Mouse (Mus musculus) bone marrow, adult 2 months (tissue): Measurements from ENCODE around the gene Dnah17. TPM values are rescaled to one million over a fixed set of nuclear protein-coding genes. Genes with fewer than 3 reads are reported as not detected.
A peak's percentile ranks its signal among the peaks of the same experiment; 100 is the strongest.

Experiments used
- H3K27ac ChIP-seq: fragments of 200-500 bp; 2 replicates; pipeline ENCODE4 v1.5.1; 2012; ENCODE audit warnings: low read depth, mild to moderate bottlenecking, control low read depth, inconsistent platforms, low read length; ENCODE audit not compliant: control insufficient read depth, poor library complexity, insufficient read depth
- H3K4me1 ChIP-seq: fragments of 200-500 bp; 2 replicates; pipeline ENCODE4 v1.6.1; 2011; ENCODE audit warnings: low read length; ENCODE audit not compliant: control insufficient read depth, insufficient read depth
- H3K4me3 ChIP-seq: fragments of 200-500 bp; replicated peaks from 2 replicates; pipeline ENCODE3; 2011; ENCODE audit warnings: mild to moderate bottlenecking, low read depth, low read length, control low read depth; ENCODE audit not compliant: control insufficient read depth
- CTCF ChIP-seq: fragments of 200-500 bp; IDR thresholded peaks from 2 replicates; pipeline ENCODE4 v1.5.1; 2011; ENCODE audit warnings: low read length, control low read depth; ENCODE audit not compliant: control insufficient read depth, insufficient read depth
- POLR2A ChIP-seq: fragments of 200-500 bp; IDR thresholded peaks from 2 replicates; pipeline ENCODE4 v1.6.1; 2011; ENCODE audit warnings: low read depth, mild to moderate bottlenecking, control low read depth, low read length, borderline replicate concordance; ENCODE audit not compliant: control insufficient read depth
- WGBS: fragments of 180-500 bp; shearing (Covaris S2); methylation state at CpG from one replicate; pipeline ENCODE4 v1.1.7; 2018; 5-methylcytosine and 5-hydroxymethylcytosine counted together
- polyA plus RNA-seq: library from polyadenylated mRNA; stranded (reverse); fragments of >200 nt; gene quantifications from 2 replicates; pipeline ENCODE4 v1.2.4, GENCODE M21; 2011; ENCODE audit warnings: low replicate concordance; ENCODE audit not compliant: missing spikeins, insufficient read depth, insufficient read length

The Dnah17 gene
- polyA plus RNA-seq, 1 experiment: 1.6 TPM

- peaks cover 17% of the 10 kb centered on the region for H3K4me1 ChIP-seq
- TF ChIP-seq CTCF: no peak
- TF ChIP-seq POLR2A: no peak
- peak overlapping the region; percentile 50 for H3K4me3 ChIP-seq
- WGBS: 67% methylated on average over 10 of the region's 10 CpGs
- peak overlapping the region; percentile 97 for H3K27ac ChIP-seq
These were observed 16.0 kb upstream of the Dnah17 start for GRCm38 (mm10) chr11:118146446-118146845.

GRCm38 (mm10) chr11:118145771-118146351 lies 15.4 kb upstream of the Dnah17 start:
- TF ChIP-seq POLR2A (peak; percentile 51; the same call in 1 of the 2 replicates), CTCF (0 out of 2 replicates have a peak, but pooled peaks have one; percentile 13)
- H3K4me1 ChIP-seq: peaks cover 17% of the 10 kb centered on the region
- peak overlapping the region; percentile 97 for H3K27ac ChIP-seq
- peak overlapping the region; percentile 50 for H3K4me3 ChIP-seq
- WGBS: 2% methylated on average over 16 of the region's 16 CpGs

- H3K27ac ChIP-seq: peak overlapping the region; percentile 30
- WGBS: 86% methylated on average over 4 of the region's 4 CpGs
- no peak for TF ChIP-seq CTCF
- no peak for TF ChIP-seq POLR2A
These were observed 14.7 kb upstream of the Dnah17 start for GRCm38 (mm10) chr11:118145092-118145491.

GRCm38 (mm10) chr11:118143731-118144130 lies 13.3 kb upstream of the Dnah17 start:
- TF ChIP-seq CTCF (no peak), POLR2A (no peak)
- 32% methylated on average over 4 of the region's 4 CpGs for WGBS
- Histone ChIP-seq H3K4me1 (peaks cover 13% of the 10 kb centered on the region), H3K4me3 (no peak overlapping the region), H3K27ac (no peak overlapping the region)

More at GRCm38 (mm10) chr11:118145092-118145491, 14.7 kb upstream of the Dnah17 start:
- H3K4me1 ChIP-seq: peaks cover 17% of the 10 kb centered on the region
- no peak overlapping the region for H3K4me3 ChIP-seq

GRCm38 (mm10) chr11:118142547-118143165 lies 12.2 kb upstream of the Dnah17 start:
- H3K4me1 ChIP-seq: peaks cover 13% of the 10 kb centered on the region
- 80% methylated on average over 7 of the region's 7 CpGs for WGBS
- H3K4me3 ChIP-seq: no peak overlapping the region
- H3K27ac ChIP-seq: no peak overlapping the region
- TF ChIP-seq CTCF: no peak
- TF ChIP-seq POLR2A: no peak

GRCm38 (mm10) chr11:118140771-118141565 lies 10.5 kb upstream of the Dnah17 start:
- Histone ChIP-seq H3K27ac (no peak overlapping the region), H3K4me1 (peaks cover 7% of the 10 kb centered on the region), H3K4me3 (no peak overlapping the region)
- TF ChIP-seq POLR2A (no peak), CTCF (no peak)
- WGBS: 76% methylated on average over 10 of the region's 10 CpGs

GRCm38 (mm10) chr11:118138347-118138746 lies 7.9 kb upstream of the Dnah17 start:
- Histone ChIP-seq H3K4me1 (peaks cover 2% of the 10 kb centered on the region; the same call in 1 of the 2 replicates), H3K27ac (no peak overlapping the region), H3K4me3 (no peak overlapping the region)
- 92% methylated on average over 6 of the region's 6 CpGs for WGBS
- TF ChIP-seq CTCF (no peak), POLR2A (no peak)

GRCm38 (mm10) chr11:118136172-118136632 lies 5.8 kb upstream of the Dnah17 start:
- WGBS: 69% methylated on average over 5 of the region's 5 CpGs
- H3K27ac ChIP-seq: no peak overlapping the region
- H3K4me3 ChIP-seq: no peak overlapping the region
- TF ChIP-seq CTCF (no peak), POLR2A (no peak)
- H3K4me1 ChIP-seq: peaks cover 2% of the 10 kb centered on the region; the same call in 1 of the 2 replicates
